Mouse (Mus musculus) bone marrow, adult 2 months (tissue): ENCODE measurements at regions not wholly inside any gene's neighbourhood (a gene's known extent, or its start where the extent isn't known, plus 50 kb on each side); places are given as distances from the start of the nearest gene placed in this dataset.

ENCODE experiments used
- CTCF ChIP-seq: fragments of 200-500 bp; IDR thresholded peaks from 2 replicates; pipeline ENCODE4 v1.5.1; 2011; ENCODE audit warnings: low read length, control low read depth; ENCODE audit not compliant: control insufficient read depth, insufficient read depth
- POLR2A ChIP-seq: fragments of 200-500 bp; IDR thresholded peaks from 2 replicates; pipeline ENCODE4 v1.6.1; 2011; ENCODE audit warnings: low read depth, mild to moderate bottlenecking, control low read depth, low read length, borderline replicate concordance; ENCODE audit not compliant: control insufficient read depth

DNA sequence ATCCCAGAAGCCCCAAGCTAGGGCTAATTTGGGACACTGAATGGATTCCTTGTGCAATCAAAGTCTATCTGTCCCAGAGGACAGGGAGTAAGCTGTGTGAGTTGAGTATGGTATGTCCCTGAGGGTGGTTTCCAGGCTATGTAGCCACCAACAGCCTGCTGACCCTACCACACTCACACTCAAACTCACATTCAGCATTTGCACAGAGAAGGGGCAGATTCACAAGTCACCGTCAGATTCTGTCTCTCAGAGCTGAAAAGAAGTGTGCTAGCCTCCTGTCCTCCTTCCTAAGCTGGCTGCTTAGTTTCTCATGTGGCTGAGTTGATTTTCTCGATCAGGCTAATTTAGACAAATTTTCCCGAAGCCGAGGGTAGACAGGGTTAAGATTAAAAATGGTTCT is 248.8 kb downstream of the Enc1 start:
- TF ChIP-seq POLR2A (no peak), CTCF (no peak)
